Mouse (Mus musculus) ES-Bruce4 (cell line): ENCODE measurements around the gene A230050P20Rik. TPM values are rescaled to one million over a fixed set of nuclear protein-coding genes. Genes with fewer than 3 reads are reported as not detected.
A peak's percentile ranks its signal among the peaks of the same experiment; 100 is the strongest.

ENCODE experiments used
- H3K27ac ChIP-seq: 2 replicates; pipeline ENCODE4 v1.5.1; 2012; ENCODE audit warnings: low read length, inconsistent platforms; ENCODE audit not compliant: insufficient read depth
- H3K27me3 ChIP-seq: 2 replicates; pipeline ENCODE4 v1.6.1; 2012; ENCODE audit warnings: mild to moderate bottlenecking, low read length, inconsistent platforms; ENCODE audit not compliant: control insufficient read depth, poor library complexity, insufficient read depth, severe bottlenecking
- H3K36me3 ChIP-seq: 2 replicates; pipeline ENCODE4 v1.6.1; 2012; ENCODE audit warnings: inconsistent platforms, mild to moderate bottlenecking, low read length, moderate library complexity; ENCODE audit not compliant: control insufficient read depth, poor library complexity, insufficient read depth, severe bottlenecking
- H3K4me1 ChIP-seq: one replicate; pipeline ENCODE4 v1.8.1; 2011; ENCODE audit warnings: low read length; ENCODE audit not compliant: control insufficient read depth, insufficient read depth
- H3K4me3 ChIP-seq: 2 replicates; pipeline ENCODE4 v1.5.1; 2011; ENCODE audit warnings: low read depth, mild to moderate bottlenecking, low read length
- H3K9ac ChIP-seq: 2 replicates; pipeline ENCODE4 v1.6.1; 2012; ENCODE audit warnings: low read depth, mild to moderate bottlenecking, inconsistent platforms; ENCODE audit not compliant: poor library complexity, severe bottlenecking
- H3K9me3 ChIP-seq: replicated peaks from 2 replicates; pipeline ENCODE4 v1.6.1; 2012; ENCODE audit warnings: mild to moderate bottlenecking, low read length, inconsistent platforms; ENCODE audit not compliant: control insufficient read depth, poor library complexity, insufficient read depth, severe bottlenecking
- CTCF ChIP-seq: IDR thresholded peaks from one replicate; pipeline ENCODE4 v1.8.1; 2011; ENCODE audit warnings: low read depth, low read length
- EP300 ChIP-seq: IDR thresholded peaks from 2 replicates; pipeline ENCODE4 v1.6.1; 2011; ENCODE audit warnings: low read depth, low read length; ENCODE audit not compliant: insufficient read depth
- POLR2A ChIP-seq: IDR thresholded peaks from one replicate; pipeline ENCODE4 v1.8.1; 2011; ENCODE audit warnings: low read length; ENCODE audit not compliant: insufficient read depth
- polyA plus RNA-seq: library from polyadenylated mRNA; stranded (reverse); fragments of >200 nt; gene quantifications from 2 replicates; pipeline ENCODE4 v1.2.4, GENCODE M21; 2011; ENCODE audit warnings: low read depth; ENCODE audit not compliant: missing spikeins, insufficient read depth, insufficient read length

The A230050P20Rik gene
- polyA plus RNA-seq, 1 experiment, result 20.5 TPM

DNA sequence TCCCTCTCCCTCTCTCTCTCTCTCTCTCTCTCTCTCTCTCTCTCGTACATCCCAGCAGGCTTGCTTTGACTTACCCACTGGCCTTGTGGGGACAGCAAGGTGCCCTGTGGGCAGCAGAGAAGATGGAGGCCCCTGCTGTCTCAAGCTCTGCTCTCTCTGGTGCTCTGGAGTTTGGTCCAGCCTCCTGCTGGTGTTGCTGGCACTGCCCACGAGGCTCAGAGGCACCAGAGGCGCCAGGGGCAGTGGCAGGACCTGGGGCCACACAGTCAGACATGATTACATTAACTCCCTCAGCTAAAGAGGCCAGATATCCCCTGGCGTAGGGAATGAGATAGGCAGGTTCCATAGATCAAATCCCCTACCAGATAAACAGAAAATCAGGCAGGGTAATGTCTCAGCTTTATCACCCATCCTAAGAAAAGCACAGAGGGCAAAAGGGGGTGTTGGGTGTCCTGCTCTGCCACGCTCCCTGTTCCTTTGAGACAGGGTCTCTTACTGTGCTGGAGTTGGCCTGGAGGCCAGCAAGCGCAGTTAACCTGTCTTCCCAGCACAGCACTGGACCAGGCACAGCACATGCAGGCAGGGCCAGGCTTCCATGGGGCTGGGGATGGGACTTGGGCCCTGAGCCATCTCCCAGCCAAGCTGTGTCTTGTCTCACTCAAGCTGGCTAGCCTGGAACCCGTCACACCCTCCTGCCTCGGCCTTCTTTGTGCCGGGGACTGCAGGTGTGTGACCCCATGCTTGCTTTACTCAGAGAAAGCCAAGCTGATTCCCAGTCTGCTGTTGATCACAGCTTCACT is 8.1 kb downstream of the A230050P20Rik start:
- TF ChIP-seq EP300 (no peak), CTCF (no peak), POLR2A (no peak)
- Histone ChIP-seq H3K4me3 (no peak overlapping the region), H3K4me1 (no peaks in the 10 kb centered on the region), H3K9ac (no peak overlapping the region), H3K9me3 (peaks cover 2% of the 10 kb centered on the region), H3K36me3 (no peaks in the 10 kb centered on the region), H3K27me3 (no peaks in the 10 kb centered on the region), H3K27ac (no peak overlapping the region)

DNA sequence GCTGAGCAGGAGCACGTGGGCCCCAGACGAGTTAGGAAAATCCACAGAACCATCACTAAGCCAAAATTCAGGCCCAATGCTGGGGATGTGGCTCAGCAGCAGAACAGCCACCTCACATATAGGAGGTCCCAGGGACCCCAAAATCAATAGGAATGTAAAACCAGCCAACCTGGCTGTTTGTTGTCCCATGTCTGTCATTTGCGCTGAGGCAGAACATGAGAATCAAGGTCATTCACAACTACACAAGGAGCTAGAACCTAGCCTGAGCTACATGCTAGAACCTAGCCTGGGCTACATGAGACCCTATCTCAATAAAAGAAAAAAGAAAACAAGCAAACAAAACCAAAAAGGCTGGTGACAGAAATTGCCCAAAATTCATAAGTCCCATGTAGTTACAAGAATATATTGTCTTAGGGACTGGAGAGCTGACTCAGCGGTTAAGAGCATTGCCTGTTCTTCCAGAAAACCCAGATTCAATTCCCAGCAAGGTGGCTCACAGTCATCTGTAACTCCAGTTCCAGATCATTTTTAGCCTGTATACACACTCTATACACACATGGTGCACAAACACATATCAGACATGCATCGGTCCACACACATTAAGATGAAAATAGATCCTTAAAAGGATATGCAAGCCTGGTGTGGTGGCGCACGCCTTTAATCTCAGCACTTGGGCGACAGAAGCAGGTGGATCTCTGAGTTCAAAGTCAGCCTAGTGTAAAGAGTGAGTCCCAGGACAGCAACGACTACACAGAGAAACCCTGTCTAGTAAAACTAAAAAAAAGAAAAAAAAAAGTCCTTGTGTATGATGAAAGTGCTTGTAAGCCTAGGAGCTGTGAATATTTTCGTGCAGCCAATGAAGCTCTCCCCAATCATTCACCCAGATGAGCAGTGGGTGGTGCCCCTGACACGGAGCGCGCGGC is 8.9 kb downstream of the A230050P20Rik start:
- no peaks in the 10 kb centered on the region for H3K27me3 ChIP-seq
- H3K4me1 ChIP-seq, result no peaks in the 10 kb centered on the region
- peak overlapping the region; percentile 14 for H3K9ac ChIP-seq
- TF ChIP-seq POLR2A (peak; percentile 81), EP300 (no peak), CTCF (no peak)
- peaks cover 2% of the 10 kb centered on the region for H3K9me3 ChIP-seq
- H3K36me3 ChIP-seq, result no peaks in the 10 kb centered on the region
- H3K27ac ChIP-seq, result 0 out of 2 replicates have a peak overlapping the region, but pooled peaks have one; percentile 12
- H3K4me3 ChIP-seq, result peak overlapping the region; percentile 49

DNA sequence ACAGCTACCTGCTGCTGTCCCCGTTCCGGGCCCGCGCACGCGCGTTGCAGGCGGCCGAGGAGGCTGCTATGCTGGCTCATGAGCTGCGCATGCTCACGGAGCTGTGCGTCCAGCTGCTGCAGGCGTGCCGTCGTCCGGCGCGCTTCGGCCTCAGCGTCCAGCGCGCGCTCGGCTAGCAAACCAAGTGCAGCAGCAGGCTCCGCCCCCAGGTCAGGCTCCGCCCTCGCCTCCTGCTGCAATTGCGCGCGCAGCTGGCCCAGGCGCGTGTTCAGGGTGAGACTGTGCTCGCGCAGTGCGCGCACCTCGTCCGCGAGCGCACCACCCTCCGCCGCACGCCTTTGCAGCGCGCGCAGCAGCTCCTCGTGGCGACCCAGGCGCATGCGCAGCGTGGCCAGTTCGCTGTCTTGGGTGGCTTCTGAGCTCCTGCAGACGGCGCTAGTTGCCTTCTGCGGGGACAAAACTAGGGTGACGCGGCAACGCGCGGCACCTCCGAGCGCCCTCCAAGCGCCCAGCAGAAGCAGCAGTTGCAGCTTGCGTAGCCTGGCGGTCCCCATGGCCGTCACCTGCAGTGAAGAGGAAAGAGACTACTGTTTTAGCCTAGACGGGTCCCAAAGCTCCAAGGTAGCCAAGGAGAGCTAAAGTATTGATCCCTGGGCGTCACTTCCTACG is 9.7 kb downstream of the A230050P20Rik start:
- TF ChIP-seq POLR2A (peak; percentile 88), CTCF (peak; percentile 71), EP300 (peak; percentile 38; the same call in 1 of the 2 replicates)
- Histone ChIP-seq H3K27me3 (no peaks in the 10 kb centered on the region), H3K4me3 (peak overlapping the region; percentile 67), H3K9ac (peak overlapping the region; percentile 44), H3K4me1 (no peaks in the 10 kb centered on the region), H3K36me3 (no peaks in the 10 kb centered on the region), H3K27ac (peak overlapping the region; percentile 52), H3K9me3 (peaks cover 2% of the 10 kb centered on the region)

DNA sequence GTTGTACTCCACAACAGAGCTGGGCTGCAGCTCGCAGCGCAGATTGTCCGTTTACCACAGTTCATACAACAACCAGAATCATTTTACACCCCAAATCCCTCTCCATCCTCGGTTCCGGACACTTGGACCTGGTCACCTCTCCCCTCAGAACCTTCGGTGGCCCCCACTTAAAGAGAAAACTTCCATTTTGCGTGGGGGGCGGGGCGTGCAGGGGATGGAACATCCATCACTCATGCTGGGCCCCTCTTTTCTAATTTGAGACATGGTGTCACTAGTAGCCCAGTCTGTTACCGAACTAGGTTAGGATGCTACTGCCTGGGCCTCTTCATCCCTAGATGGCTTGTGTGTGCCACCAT is 10.2 kb downstream of the A230050P20Rik start:
- no peak for TF ChIP-seq POLR2A
- TF ChIP-seq CTCF, result no peak
- no peak for TF ChIP-seq EP300
- H3K9ac ChIP-seq, result peak overlapping the region; percentile 44
- peaks cover 2% of the 10 kb centered on the region for H3K9me3 ChIP-seq
- H3K27ac ChIP-seq, result peak overlapping the region; percentile 52
- H3K4me1 ChIP-seq, result no peaks in the 10 kb centered on the region
- no peaks in the 10 kb centered on the region for H3K27me3 ChIP-seq
- H3K4me3 ChIP-seq, result peak overlapping the region; percentile 67
- H3K36me3 ChIP-seq, result no peaks in the 10 kb centered on the region

DNA sequence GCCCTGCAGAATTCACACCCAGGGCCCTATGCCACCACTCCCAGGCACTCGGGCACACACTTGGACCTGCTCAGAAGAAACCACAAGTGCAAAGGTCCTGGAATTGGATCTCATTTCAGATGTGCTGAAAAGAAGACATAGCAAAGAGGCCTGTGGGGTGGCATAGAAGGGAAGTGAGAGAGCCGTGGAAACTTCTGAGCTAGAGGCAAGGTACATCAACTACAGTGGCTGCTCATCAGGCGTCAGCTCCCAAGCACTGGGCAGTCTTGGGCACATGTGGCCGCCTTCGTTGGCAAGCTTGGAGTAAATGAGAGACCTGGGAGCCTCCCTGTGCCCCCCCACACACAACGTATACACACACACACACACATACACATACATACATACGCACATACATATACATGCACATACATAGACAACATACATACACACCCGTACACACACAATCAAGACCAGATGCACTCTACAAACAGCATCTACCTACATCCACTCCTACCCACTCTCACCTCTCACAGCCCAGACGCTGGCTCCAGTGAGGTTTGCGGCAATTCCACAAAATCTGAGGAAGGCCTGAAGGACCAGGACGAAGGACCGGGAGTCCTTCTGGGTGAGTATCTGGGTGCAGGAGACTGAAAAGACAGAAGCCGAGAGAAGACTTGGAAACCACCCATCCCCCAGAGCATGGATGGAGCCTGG is 10.8 kb downstream of the A230050P20Rik start, which contains the start of gene Angptl6:
TSS of gene Angptl6 (minus strand) at position 631 of the 696 bp plus-strand sequence.
- H3K4me3 ChIP-seq, result peak within 1 kb of the TSS; percentile 67
- H3K27ac ChIP-seq, result peak within 1 kb of the TSS; percentile 52
- H3K36me3 ChIP-seq, result no peaks in the 10 kb centered on the region
- no peaks in the 10 kb centered on the region for H3K4me1 ChIP-seq
- peaks cover 4% of the 10 kb centered on the region for H3K9me3 ChIP-seq
- no peaks in the 10 kb centered on the region for H3K27me3 ChIP-seq
- TF ChIP-seq CTCF (no peak), POLR2A (no peak), EP300 (no peak)
- peak within 1 kb of the TSS; percentile 44 for H3K9ac ChIP-seq
